Mouse (Mus musculus): ENCODE measurements at regions not wholly inside any gene's neighbourhood (a gene's known extent, or its start where the extent isn't known, plus 50 kb on each side); places are given as distances from the start of the nearest gene placed in this dataset.

GRCm38 (mm10) chr8:12100145-12100544 lies 178.5 kb upstream of the A230072I06Rik start:
- H3K9me3 ChIP-seq (replicated peaks; ENCODE audit: insufficient read depth, low read length), result no peaks in the 10 kb centered on the region
- H3K27me3 ChIP-seq (ENCODE audit: control insufficient read depth in 1 of 2, insufficient read depth in 2 of 2, low read length in 2 of 2), result no peaks in the 10 kb centered on the region
- no peaks in the 10 kb centered on the region for H3K4me1 ChIP-seq (ENCODE audit: control insufficient read depth in 1 of 2, insufficient read depth in 2 of 2, low read length in 2 of 2)
- H3K79me2 ChIP-seq (ENCODE audit: control insufficient read depth, insufficient read depth, low read length, poor library complexity), result no peaks in the 10 kb centered on the region
- no peak for TF ChIP-seq ZNF384 (IDR thresholded peaks at IDR 0.05; ENCODE audit: low read depth, low read length)
- no peak for DNase-seq (ENCODE audit: low read depth, low spot score)
- no peak overlapping the region for H3K9ac ChIP-seq (ENCODE audit: control insufficient read depth, low read depth, low read length, poor library complexity, severe bottlenecking)
- H3K4me3 ChIP-seq (ENCODE audit: control insufficient read depth in 1 of 2, insufficient read depth in 1 of 2, low read depth in 2 of 2, low read length in 2 of 2), result no peak overlapping the region
- no peaks in the 10 kb centered on the region for H3K36me3 ChIP-seq (ENCODE audit: control insufficient read depth in 1 of 2, insufficient read depth in 2 of 2, low read length in 2 of 2)
- H3K27ac ChIP-seq (ENCODE audit: control insufficient read depth, low read depth, low read length), result no peak overlapping the region

- no peak for DNase-seq (ENCODE audit: low read depth, low spot score)
- Histone ChIP-seq H3K27ac (ENCODE audit: control insufficient read depth, low read depth, low read length) (no peak overlapping the region), H3K9me3 (replicated peaks; ENCODE audit: insufficient read depth, low read length) (no peaks in the 10 kb centered on the region), H3K36me3 (ENCODE audit: control insufficient read depth in 1 of 2, insufficient read depth in 2 of 2, low read length in 2 of 2) (no peaks in the 10 kb centered on the region), H3K79me2 (ENCODE audit: control insufficient read depth, insufficient read depth, low read length, poor library complexity) (no peaks in the 10 kb centered on the region), H3K4me1 (ENCODE audit: control insufficient read depth in 1 of 2, insufficient read depth in 2 of 2, low read length in 2 of 2) (no peaks in the 10 kb centered on the region), H3K27me3 (ENCODE audit: control insufficient read depth in 1 of 2, insufficient read depth in 2 of 2, low read length in 2 of 2) (no peaks in the 10 kb centered on the region), H3K9ac (ENCODE audit: control insufficient read depth, low read depth, low read length, poor library complexity, severe bottlenecking) (no peak overlapping the region), H3K4me3 (ENCODE audit: control insufficient read depth in 1 of 2, insufficient read depth in 1 of 2, low read depth in 2 of 2, low read length in 2 of 2) (no peak overlapping the region)
- TF ChIP-seq TAL1 (IDR thresholded peaks at IDR 0.05; ENCODE audit: low read length) (no peak), HCFC1 (IDR thresholded peaks at IDR 0.05; ENCODE audit: low read depth, low read length) (no peak), ZMIZ1 (IDR thresholded peaks at IDR 0.05; ENCODE audit: low read depth, low read length) (no peak), USF2 (IDR thresholded peaks at IDR 0.05; ENCODE audit: borderline replicate concordance in 1 of 2, insufficient read depth in 1 of 2, low read depth in 1 of 2, low read length in 2 of 2) (no peak)
Observed at GRCm38 (mm10) chr8:12103296-12103695, 175.3 kb upstream of the A230072I06Rik start.

GRCm38 (mm10) chr8:12105106-12105901 lies 173.3 kb upstream of the A230072I06Rik start:
- Histone ChIP-seq H3K27ac (ENCODE audit: control insufficient read depth, low read depth, low read length) (no peak overlapping the region), H3K27me3 (ENCODE audit: control insufficient read depth in 1 of 2, insufficient read depth in 2 of 2, low read length in 2 of 2) (no peaks in the 10 kb centered on the region), H3K79me2 (ENCODE audit: control insufficient read depth, insufficient read depth, low read length, poor library complexity) (no peaks in the 10 kb centered on the region), H3K36me3 (ENCODE audit: control insufficient read depth in 1 of 2, insufficient read depth in 2 of 2, low read length in 2 of 2) (no peaks in the 10 kb centered on the region), H3K9me3 (replicated peaks; ENCODE audit: insufficient read depth, low read length) (no peaks in the 10 kb centered on the region), H3K9ac (ENCODE audit: control insufficient read depth, low read depth, low read length, poor library complexity, severe bottlenecking) (no peak overlapping the region), H3K4me3 (ENCODE audit: control insufficient read depth in 1 of 2, insufficient read depth in 1 of 2, low read depth in 2 of 2, low read length in 2 of 2) (no peak overlapping the region), H3K4me1 (ENCODE audit: control insufficient read depth in 1 of 2, insufficient read depth in 2 of 2, low read length in 2 of 2) (no peaks in the 10 kb centered on the region)
- no peak for TF ChIP-seq SIN3A (IDR thresholded peaks at IDR 0.05; ENCODE audit: low read length)
- TF ChIP-seq MAFK (IDR thresholded peaks at IDR 0.05; ENCODE audit: borderline replicate concordance, low read depth, low read length), result no peak
- no peak for TF ChIP-seq MAX (IDR thresholded peaks at IDR 0.05; ENCODE audit: low read length)
- no peak for TF ChIP-seq MXI1 (IDR thresholded peaks at IDR 0.05; ENCODE audit: low read depth, low read length)
- no peak for TF ChIP-seq MYC (IDR thresholded peaks at IDR 0.05; ENCODE audit: low read depth, low read length)
- TF ChIP-seq NELFE (IDR thresholded peaks at IDR 0.05; ENCODE audit: low read depth, low read length), result no peak
- TF ChIP-seq BHLHE40 (IDR thresholded peaks at IDR 0.05; ENCODE audit: borderline replicate concordance, low read depth, low read length), result no peak
- TF ChIP-seq GABPA (IDR thresholded peaks at IDR 0.05; ENCODE audit: low read depth, low read length), result no peak
- no peak for TF ChIP-seq CTCF (IDR thresholded peaks at IDR 0.05 in 2 of 3, conservative IDR thresholded peaks at IDR 0.05 in 1 of 3; ENCODE audit: control insufficient read depth in 1 of 3, insufficient read depth in 1 of 3, low read depth in 2 of 3, low read length in 3 of 3, poor library complexity in 1 of 3, severe bottlenecking in 1 of 3)
- TF ChIP-seq MAZ (IDR thresholded peaks at IDR 0.05; ENCODE audit: low read depth, low read length), result no peak
- TF ChIP-seq E2F4 (IDR thresholded peaks at IDR 0.05; ENCODE audit: borderline replicate concordance, low read depth, low read length), result no peak
- no peak for TF ChIP-seq ETS1 (IDR thresholded peaks at IDR 0.05; ENCODE audit: low read depth, low read length)
- TF ChIP-seq RCOR1 (IDR thresholded peaks at IDR 0.05; ENCODE audit: low read depth, low read length), result no peak
- TF ChIP-seq MEF2A (IDR thresholded peaks at IDR 0.05; ENCODE audit: extremely low read depth, insufficient replicate concordance, low read depth, low read length, poor library complexity, severe bottlenecking), result no peak
- no peak for TF ChIP-seq ELF1 (IDR thresholded peaks at IDR 0.05; ENCODE audit: low read depth, low read length)
- TF ChIP-seq NRF1 (IDR thresholded peaks at IDR 0.05; ENCODE audit: insufficient read depth, low read depth, low read length, poor library complexity, severe bottlenecking), result no peak
- TF ChIP-seq MYB (IDR thresholded peaks at IDR 0.05; ENCODE audit: low read depth, low read length), result no peak
- no peak for DNase-seq (ENCODE audit: low read depth, low spot score)

Measured in MEL (cell line).